Mouse (Mus musculus) G1E (cell line): ENCODE data around the gene Tbx19.

Source experiments
- CTCF ChIP-seq: IDR thresholded peaks from 2 replicates; pipeline ENCODE4 v1.5.1; 2012; ENCODE audit warnings: low read depth, low read length, inconsistent platforms, mixed read lengths
- GATA1 ChIP-seq: IDR thresholded peaks from 2 replicates; pipeline ENCODE4 v1.6.1; 2012; ENCODE audit warnings: borderline replicate concordance, low read length, inconsistent platforms, mixed read lengths
- GATA2 ChIP-seq: IDR thresholded peaks from 2 replicates; pipeline ENCODE4 v1.6.1; 2012; ENCODE audit warnings: low read depth, low read length, inconsistent platforms, borderline replicate concordance
- POLR2AphosphoS5 ChIP-seq: IDR thresholded peaks from 2 replicates; pipeline ENCODE4 v1.6.1; 2012; ENCODE audit warnings: low read depth, low read length, inconsistent platforms; ENCODE audit not compliant: insufficient replicate concordance
- TAL1 ChIP-seq: conservative IDR thresholded peaks from 2 replicates; pipeline ENCODE4 v1.6.1; 2012; ENCODE audit warnings: low read depth, low read length, inconsistent platforms, mixed read lengths

GRCm38 (mm10) chr1:165187357-165187756 lies 26.8 kb upstream of the Tbx19 start:
- TF ChIP-seq CTCF, result no peak
- TF ChIP-seq GATA2, result no peak
- no peak for TF ChIP-seq GATA1
- TF ChIP-seq TAL1, result no peak
- no peak for TF ChIP-seq POLR2AphosphoS5
